Mouse (Mus musculus) hindbrain, embryonic 11.5 days (tissue): ENCODE results near the gene Znrf2. TPM values are rescaled to one million over a fixed set of nuclear protein-coding genes. Genes with fewer than 3 reads are reported as not detected.
"Not testable (repeated sequence)": the region's sequence is repeated elsewhere in the genome, so short reads cannot be mapped to it uniquely, and the experiment has no call there.

Experiments used
- ATAC-seq: fragments of 200-750 bp; cut with Nextera tagmentation; 2 replicates; pipeline ENCODE4 v1.8.0; 2017; ENCODE audit warnings: mild to moderate bottlenecking, moderate TSS enrichment, moderate library complexity; ENCODE audit not compliant: low FRiP score
- DNase-seq: peaks from one replicate; pipeline ENCODE4 v3.0.0-alpha.2; 2015; ENCODE audit warnings: low spot score
- H3K27ac ChIP-seq: fragments of 300-500 bp; sonication (generic); 2 replicates; pipeline ENCODE4 v1.5.1; 2014; ENCODE audit warnings: mild to moderate bottlenecking, low read depth, low read length
- H3K27me3 ChIP-seq: fragments of 300-500 bp; sonication (generic); 2 replicates; pipeline ENCODE4 v1.6.1; 2014; ENCODE audit warnings: mild to moderate bottlenecking, low read length, moderate library complexity, mixed read lengths; ENCODE audit not compliant: control insufficient read depth, insufficient read depth
- H3K36me3 ChIP-seq: fragments of 300-500 bp; sonication (generic); 2 replicates; pipeline ENCODE4 v1.6.1; 2014; ENCODE audit warnings: mild to moderate bottlenecking, low read length, moderate library complexity, mixed read lengths; ENCODE audit not compliant: control insufficient read depth, insufficient read depth
- H3K4me1 ChIP-seq: fragments of 300-500 bp; sonication (generic); replicated peaks from 2 replicates; pipeline ENCODE4 v1.6.1; 2014; ENCODE audit warnings: low read length, mixed read lengths; ENCODE audit not compliant: control insufficient read depth, insufficient read depth
- H3K4me2 ChIP-seq: fragments of 300-500 bp; sonication (generic); replicated peaks from 2 replicates; pipeline ENCODE4 v1.6.1; 2014; ENCODE audit warnings: mild to moderate bottlenecking, low read depth, low read length
- H3K4me3 ChIP-seq: fragments of 300-500 bp; sonication (generic); 2 replicates; pipeline ENCODE4 v1.5.1; 2014; ENCODE audit warnings: low read depth, low read length
- H3K9ac ChIP-seq: fragments of 300-500 bp; sonication (generic); 2 replicates; pipeline ENCODE4 v1.6.1; 2014; ENCODE audit warnings: low read depth, low read length
- H3K9me3 ChIP-seq: fragments of 300-500 bp; sonication (generic); 2 replicates; pipeline ENCODE4 v1.6.1; 2016; ENCODE audit warnings: low read length; ENCODE audit not compliant: control insufficient read depth
- WGBS: fragments of 180-500 bp; shearing (Covaris S2); extraction: QIAGEN DNeasy Blood & Tissue Kit; methylation state at CpG from one replicate; pipeline ENCODE4 v1.1.7; 2014; 5-methylcytosine and 5-hydroxymethylcytosine counted together
- polyA plus RNA-seq: library from polyadenylated mRNA; unstranded; fragments of >200 nt; fragmentation: Nextera tagmentation; extraction: Ambion mirVana; gene quantifications from 2 replicates; pipeline ENCODE4 v1.2.1, GENCODE M21; 2014

Gene Znrf2
- polyA plus RNA-seq, 1 experiment from 2014 or later = 3.6 TPM

DNA sequence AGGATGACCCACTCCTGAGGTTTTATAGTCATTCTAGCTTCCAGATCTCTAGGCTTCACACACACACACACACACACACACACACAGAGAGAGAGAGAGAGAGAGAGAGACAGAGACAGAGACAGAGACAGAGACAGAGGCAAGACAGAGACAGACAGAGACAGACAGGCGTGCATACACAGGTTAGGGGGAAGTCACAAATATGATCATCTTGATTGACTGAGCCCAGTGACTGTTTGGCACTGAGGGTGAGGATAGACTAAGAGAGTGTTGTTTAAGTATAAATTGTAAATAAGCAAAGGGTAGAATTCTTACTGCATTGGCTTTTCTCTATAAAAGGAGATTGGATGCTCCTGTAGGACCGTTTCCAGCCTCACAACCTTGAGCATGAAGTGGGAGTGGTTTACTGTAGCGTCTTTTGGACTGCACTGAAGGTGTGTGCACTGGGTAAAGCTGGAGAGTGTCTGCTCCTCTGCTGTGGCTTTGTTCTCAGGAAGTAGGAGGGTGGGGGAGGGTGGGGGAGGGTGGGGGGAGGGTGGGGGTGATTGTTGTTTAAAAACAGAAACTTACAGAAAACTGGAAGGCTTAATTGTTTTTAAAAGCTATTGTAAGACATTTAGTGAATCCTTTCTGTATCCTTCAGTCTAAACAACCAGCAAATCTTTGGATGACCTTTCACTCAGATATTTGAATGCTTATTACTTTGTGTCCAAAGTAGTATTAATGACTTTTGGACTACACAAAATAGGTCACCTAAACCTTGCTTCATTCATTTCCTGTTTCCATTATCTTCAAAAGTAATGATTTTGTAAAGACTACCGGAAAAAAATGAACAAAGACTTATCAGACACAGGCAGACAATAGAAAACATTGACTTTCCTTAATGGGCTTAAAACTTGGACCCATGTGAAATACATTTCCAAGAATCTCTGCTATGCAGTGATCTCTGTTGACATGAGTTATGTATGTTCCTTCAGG, 32.8 kb downstream of the Znrf2 start:
- H3K9ac ChIP-seq = no peak overlapping the region
- no peak for DNase-seq
- no peaks in the 10 kb centered on the region for H3K27me3 ChIP-seq
- no peak overlapping the region for H3K4me3 ChIP-seq
- H3K4me2 ChIP-seq = no peak overlapping the region
- H3K27ac ChIP-seq = no peak overlapping the region
- H3K4me1 ChIP-seq = peaks cover 3% of the 10 kb centered on the region
- WGBS = 43% methylated on average over 4 of the region's 4 CpGs
- no peak for ATAC-seq
- H3K36me3 ChIP-seq = no peaks in the 10 kb centered on the region
- no peaks in the 10 kb centered on the region for H3K9me3 ChIP-seq

DNA sequence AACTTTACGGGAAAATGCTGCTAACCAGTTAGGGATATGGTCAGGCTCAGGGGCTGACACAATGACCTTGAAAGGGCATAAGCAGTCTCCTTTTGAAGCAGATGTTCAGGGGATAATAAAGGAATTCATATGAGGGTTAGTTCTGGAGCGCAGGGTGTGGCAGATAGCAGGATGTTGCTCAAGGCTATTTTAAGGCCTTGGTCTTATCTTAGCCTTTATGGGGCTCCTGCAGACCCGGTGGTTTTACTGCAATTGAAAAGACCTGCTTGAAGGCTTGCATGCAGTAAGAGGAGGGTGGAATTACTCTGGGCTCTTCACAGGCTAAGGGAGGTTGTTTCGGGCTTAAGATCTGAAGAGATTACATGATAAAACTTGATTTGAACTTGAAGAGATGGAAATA, 35.1 kb downstream of the Znrf2 start:
- H3K9me3 ChIP-seq = no peaks in the 10 kb centered on the region
- no peak for ATAC-seq
- no peak overlapping the region for H3K4me3 ChIP-seq
- peaks cover 3% of the 10 kb centered on the region for H3K4me1 ChIP-seq
- no peak for DNase-seq
- no peak overlapping the region for H3K9ac ChIP-seq
- H3K4me2 ChIP-seq = no peak overlapping the region
- H3K27me3 ChIP-seq = no peaks in the 10 kb centered on the region
- H3K27ac ChIP-seq = no peak overlapping the region
- no peaks in the 10 kb centered on the region for H3K36me3 ChIP-seq
- WGBS = 55% methylated on average over 4 of the region's 4 CpGs

DNA sequence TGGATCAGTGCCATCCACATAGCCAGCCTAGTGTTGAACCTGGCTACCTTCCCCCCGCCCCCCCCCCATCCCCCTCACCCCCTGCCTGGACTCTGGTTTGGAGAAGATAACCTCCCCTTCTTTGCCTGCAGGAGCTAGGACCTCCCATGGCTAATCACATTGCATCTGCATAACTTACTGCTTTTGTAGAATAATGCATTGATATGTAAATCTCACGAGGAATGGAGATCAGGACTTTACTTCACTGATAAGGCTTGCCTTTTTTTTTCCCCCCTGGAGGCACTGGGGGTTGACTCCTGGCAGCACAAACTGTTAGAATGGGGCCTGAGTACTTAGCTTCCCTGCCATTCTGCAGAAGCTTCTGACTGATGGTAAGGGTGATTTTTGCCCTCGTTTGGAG, 36.0 kb downstream of the Znrf2 start:
- H3K27me3 ChIP-seq = no peaks in the 10 kb centered on the region
- WGBS = 2% methylated on average over 3 of the region's 3 CpGs
- H3K9ac ChIP-seq = no peak overlapping the region
- H3K4me1 ChIP-seq = peaks cover 3% of the 10 kb centered on the region
- no peak for DNase-seq
- H3K36me3 ChIP-seq = no peaks in the 10 kb centered on the region
- peak; percentile 17; the same call in 1 of the 2 replicates for ATAC-seq
- no peak overlapping the region for H3K27ac ChIP-seq
- H3K4me2 ChIP-seq = no peak overlapping the region
- H3K4me3 ChIP-seq = no peak overlapping the region
- no peaks in the 10 kb centered on the region for H3K9me3 ChIP-seq

DNA sequence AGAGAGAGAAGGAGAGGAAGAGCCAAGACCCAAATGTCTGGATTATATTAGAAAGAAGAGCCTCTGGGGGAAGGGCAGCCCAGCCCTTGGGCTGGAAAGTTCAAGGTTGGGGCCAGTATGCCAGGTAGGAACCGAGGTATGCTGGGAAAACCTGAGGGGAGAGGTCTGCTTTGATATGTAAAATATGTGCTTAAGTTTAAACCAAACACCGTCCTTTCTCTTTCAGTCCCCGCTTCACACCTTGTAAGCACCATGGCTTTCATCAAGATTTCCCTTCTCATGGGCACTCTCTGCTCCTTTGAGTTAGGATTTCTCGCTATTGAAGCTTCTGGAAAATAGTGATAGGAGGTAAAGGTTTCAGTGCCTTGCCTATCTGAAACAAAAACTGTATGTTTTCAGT, 38.1 kb downstream of the Znrf2 start:
- no peaks in the 10 kb centered on the region for H3K9me3 ChIP-seq
- no peak for ATAC-seq
- 45% methylated on average over 4 of the region's 4 CpGs for WGBS

DNA sequence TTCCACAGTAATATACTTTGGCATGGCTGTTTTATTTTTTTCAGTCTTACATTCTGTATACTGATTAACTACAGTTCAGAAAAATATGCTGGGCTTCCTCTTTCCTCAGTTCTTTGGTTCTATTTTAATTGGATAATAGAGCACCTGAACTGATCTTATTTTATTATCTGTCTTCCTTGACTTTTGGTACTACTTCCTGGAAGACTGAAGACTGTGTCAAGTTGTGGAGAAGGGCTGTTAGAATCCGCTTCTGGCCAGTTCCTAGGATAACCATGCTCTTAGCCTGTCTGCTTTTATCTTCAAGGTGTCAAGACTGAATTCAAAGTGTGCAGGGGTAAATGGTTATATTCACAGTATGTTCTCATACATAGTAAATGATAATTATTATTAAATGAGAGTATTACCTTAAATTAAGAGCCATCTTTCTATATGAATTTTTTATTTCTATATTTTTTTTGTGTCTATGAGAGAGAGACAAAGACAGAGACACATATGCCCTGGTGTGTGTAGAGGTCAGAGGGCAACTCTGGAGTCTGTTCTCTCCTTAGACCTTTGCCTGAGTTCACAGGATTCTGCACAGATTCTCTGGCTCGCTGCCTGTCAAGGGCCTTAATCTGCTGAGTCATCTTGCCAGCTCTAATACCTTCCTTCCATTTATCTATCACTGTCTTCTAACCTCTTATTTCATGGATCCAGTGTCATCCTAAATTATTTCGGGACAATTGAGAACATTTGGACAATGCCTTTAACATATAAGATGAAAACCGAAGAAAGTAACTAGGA, 39.3 kb downstream of the Znrf2 start:
- no peak overlapping the region for H3K27ac ChIP-seq
- peaks cover 3% of the 10 kb centered on the region for H3K4me1 ChIP-seq
- no peaks in the 10 kb centered on the region for H3K9me3 ChIP-seq
- H3K4me2 ChIP-seq = no peak overlapping the region
- H3K27me3 ChIP-seq = no peaks in the 10 kb centered on the region
- WGBS = 71% methylated on average over 4 of the region's 4 CpGs
- DNase-seq (no peak), ATAC-seq (no peak)
- H3K36me3 ChIP-seq = no peaks in the 10 kb centered on the region
- no peak overlapping the region for H3K4me3 ChIP-seq
- H3K9ac ChIP-seq = no peak overlapping the region

More for the DNA sequence above, 38.1 kb downstream of the Znrf2 start:
- Histone ChIP-seq H3K27ac (no peak overlapping the region), H3K4me3 (no peak overlapping the region), H3K36me3 (no peaks in the 10 kb centered on the region), H3K4me2 (no peak overlapping the region), H3K4me1 (peaks cover 3% of the 10 kb centered on the region), H3K9ac (no peak overlapping the region), H3K27me3 (no peaks in the 10 kb centered on the region)
- no peak for DNase-seq

DNA sequence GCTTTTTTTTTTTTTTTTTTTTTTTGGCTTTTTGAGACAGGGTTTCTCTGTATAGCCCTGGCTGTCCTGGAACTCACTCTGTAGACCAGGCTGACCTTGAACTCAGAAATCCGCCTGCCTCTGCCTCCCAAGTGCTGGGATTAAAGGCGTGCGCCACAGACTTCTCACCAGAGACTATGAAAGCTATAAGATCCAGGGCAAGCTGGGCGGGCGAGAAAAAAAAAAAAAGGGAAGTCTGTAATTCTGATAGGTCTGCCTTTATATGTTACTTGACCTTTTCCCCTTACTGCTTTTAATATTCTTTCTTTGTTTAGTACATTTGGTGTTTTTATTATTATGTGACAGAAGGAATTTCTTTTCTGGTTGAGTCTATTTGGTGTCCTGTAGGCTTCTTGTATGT, 42.4 kb downstream of the Znrf2 start:
- WGBS = 96% methylated on average over 5 of the region's 5 CpGs
- H3K4me2 ChIP-seq = not testable (repeated sequence)

DNA sequence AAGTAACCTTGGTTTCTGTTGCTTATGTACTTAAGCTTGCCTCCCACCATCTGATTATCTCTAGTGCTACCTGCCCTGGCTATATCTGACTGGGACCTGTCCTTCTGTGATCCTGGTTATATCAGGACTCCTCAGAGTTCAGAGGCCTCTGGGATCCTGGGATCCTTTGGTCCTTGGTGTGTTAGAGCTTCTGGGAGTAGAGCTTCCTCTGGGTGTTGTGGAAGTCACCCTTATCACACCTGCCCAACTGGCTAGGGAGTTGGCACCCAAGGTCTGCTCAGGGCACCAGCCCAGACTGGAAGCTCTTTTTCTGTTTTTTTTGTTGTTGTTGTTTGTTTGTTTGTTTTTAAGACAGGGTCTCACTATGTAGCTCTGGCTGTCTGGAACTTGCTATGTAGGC, 43.5 kb downstream of the Znrf2 start:
- Histone ChIP-seq H3K27ac (no peak overlapping the region), H3K27me3 (no peaks in the 10 kb centered on the region), H3K9ac (no peak overlapping the region), H3K4me2 (no peak overlapping the region), H3K4me3 (no peak overlapping the region), H3K4me1 (no peaks in the 10 kb centered on the region), H3K36me3 (no peaks in the 10 kb centered on the region), H3K9me3 (no peaks in the 10 kb centered on the region)
- no peak for ATAC-seq
- no peak for DNase-seq

More for the DNA sequence above, 42.4 kb downstream of the Znrf2 start:
- not testable (repeated sequence) for H3K27ac ChIP-seq, H3K36me3 ChIP-seq, DNase-seq, H3K4me1 ChIP-seq, ATAC-seq, H3K4me3 ChIP-seq, H3K27me3 ChIP-seq, H3K9me3 ChIP-seq, H3K9ac ChIP-seq

DNA sequence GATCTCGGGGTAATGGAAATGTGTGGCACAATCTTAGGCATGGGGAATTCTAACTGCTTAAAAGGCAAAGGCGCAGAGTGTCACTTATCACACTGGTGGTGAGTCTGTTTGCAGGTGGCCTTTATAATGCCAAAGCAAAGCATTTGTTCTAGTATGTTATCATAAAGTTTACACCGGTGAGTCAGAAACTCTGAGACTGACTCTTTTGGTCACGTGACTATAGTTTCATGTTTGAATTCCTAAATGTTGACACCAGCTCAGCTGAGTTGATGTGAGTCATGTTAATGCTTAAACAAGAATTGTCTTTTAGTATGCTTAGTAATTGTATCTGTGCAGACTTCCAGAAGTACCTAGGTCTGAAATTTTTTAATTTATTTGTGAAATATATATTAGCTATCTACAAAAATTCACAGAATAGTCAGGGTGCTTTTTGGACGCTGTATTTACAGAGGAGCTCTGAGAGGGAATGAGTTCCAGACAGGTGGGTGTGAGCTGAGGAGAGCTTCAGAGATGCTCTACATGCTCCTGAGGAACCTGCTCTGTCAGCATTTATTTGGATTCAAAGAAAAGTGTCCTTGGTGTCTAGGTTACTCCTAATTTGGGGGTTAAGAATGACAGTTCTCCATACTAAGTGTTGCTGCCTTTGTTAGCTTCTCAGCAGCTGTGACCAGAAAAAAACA, 50.2 kb downstream of the Znrf2 start:
- H3K27me3 ChIP-seq = no peaks in the 10 kb centered on the region
- WGBS = 90% methylated on average over 5 of the region's 5 CpGs
- DNase-seq (no peak), ATAC-seq (no peak)
- H3K4me2 ChIP-seq = no peak overlapping the region
- H3K4me3 ChIP-seq = no peak overlapping the region
- H3K9me3 ChIP-seq = no peaks in the 10 kb centered on the region
- H3K27ac ChIP-seq = no peak overlapping the region
- H3K9ac ChIP-seq = no peak overlapping the region
- H3K4me1 ChIP-seq = no peaks in the 10 kb centered on the region
- H3K36me3 ChIP-seq = no peaks in the 10 kb centered on the region
